Mouse (Mus musculus) CH12.LX (cell line): ENCODE measurements around the gene Prkcsh.
A peak's percentile ranks its signal among the peaks of the same experiment; 100 is the strongest.

Experiments
- CTCF ChIP-seq, 2 experiments: IDR thresholded peaks in 1 of 2; conservative IDR thresholded peaks in 1 of 2; 2 replicates each; pipeline ENCODE4 v1.5.1; 2011 to 2012; ENCODE audit warnings: low read depth in 2 of 2, low read length in 2 of 2, improper control_type of control experiment in 1 of 2, inconsistent platforms in 1 of 2, mild to moderate bottlenecking in 1 of 2, moderate library complexity in 1 of 2
- EP300 ChIP-seq: IDR thresholded peaks from 2 replicates; pipeline ENCODE4 v1.6.1; 2011; ENCODE audit warnings: low read length, improper control_type of control experiment
- JUND ChIP-seq: conservative IDR thresholded peaks from 2 replicates; pipeline ENCODE4 v1.6.1; 2011; ENCODE audit warnings: low read depth, low read length, improper control_type of control experiment
- MAX ChIP-seq: IDR thresholded peaks from 2 replicates; pipeline ENCODE4 v1.6.1; 2011; ENCODE audit warnings: low read length, improper control_type of control experiment
- MXI1 ChIP-seq: IDR thresholded peaks from 2 replicates; pipeline ENCODE4 v1.6.1; 2011; ENCODE audit warnings: mild to moderate bottlenecking, low read depth, low read length, improper control_type of control experiment
- MYC ChIP-seq: IDR thresholded peaks from 2 replicates; pipeline ENCODE4 v1.6.1; 2011; ENCODE audit warnings: low read depth, mild to moderate bottlenecking, improper control_type of control experiment, low read length
- POLR2AphosphoS2 ChIP-seq: IDR thresholded peaks from 2 replicates; pipeline ENCODE4 v1.6.1; 2011; ENCODE audit warnings: low read depth, low read length, improper control_type of control experiment
- RCOR1 ChIP-seq: conservative IDR thresholded peaks from 2 replicates; pipeline ENCODE4 v1.6.1; 2012; ENCODE audit warnings: low read depth, mild to moderate bottlenecking, inconsistent platforms, low read length, improper control_type of control experiment
- SIN3A ChIP-seq: IDR thresholded peaks from 2 replicates; pipeline ENCODE4 v1.6.1; 2012; ENCODE audit warnings: low read length, improper control_type of control experiment, inconsistent platforms
- SMC3 ChIP-seq: IDR thresholded peaks from 2 replicates; pipeline ENCODE4 v1.6.1; 2011; ENCODE audit warnings: low read depth, low read length, improper control_type of control experiment

- TF ChIP-seq CTCF (conservative IDR thresholded peaks at IDR 0.05 in 1 of 2, IDR thresholded peaks at IDR 0.05 in 1 of 2; ENCODE audit: low read depth in 2 of 2, low read length in 2 of 2) (peak; percentile 42 to 68), SIN3A (no peak), JUND (no peak), EP300 (no peak), RCOR1 (no peak), MYC (no peak), MXI1 (no peak), SMC3 (peak; percentile 51), POLR2AphosphoS2 (no peak), MAX (no peak)
These were observed 24.6 kb upstream of the Prkcsh start for GRCm38 (mm10) chr9:21977972-21978371.
